Mouse (Mus musculus) spleen, adult 2 months (tissue): Measurements from ENCODE around the gene Flrt1.

Source experiments
- CTCF ChIP-seq: fragments of 200-500 bp; IDR thresholded peaks from 2 replicates; pipeline ENCODE4 v1.5.1; 2011; ENCODE audit warnings: mild to moderate bottlenecking, inconsistent platforms; ENCODE audit not compliant: insufficient read depth, insufficient read length, insufficient replicate concordance; ENCODE audit errors: extremely low read depth
- POLR2A ChIP-seq: fragments of 200-500 bp; IDR thresholded peaks from 2 replicates; pipeline ENCODE4 v1.6.1; 2011; ENCODE audit warnings: low read depth, low read length, inconsistent platforms

GRCm38 (mm10) chr19:7133436-7133835, 27.9 kb upstream of the Flrt1 start:
- no peak for TF ChIP-seq CTCF
- TF ChIP-seq POLR2A: no peak
